Mouse (Mus musculus): Measurements from ENCODE around the gene Rfc5. TPM values are rescaled to one million over a fixed set of nuclear protein-coding genes. Genes with fewer than 3 reads are reported as not detected.
"Not testable (repeated sequence)": the region's sequence is repeated elsewhere in the genome, so short reads cannot be mapped to it uniquely, and the experiment has no call there.

The Rfc5 gene
- polyA plus RNA-seq, 1 experiment from 2014 or later, result 75.9 TPM

GRCm38 (mm10) chr5:117404671-117405070 is 15.8 kb upstream of the Rfc5 start:
- not testable (repeated sequence) for ATAC-seq (ENCODE audit: insufficient read depth, low FRiP score); H3K27me3 ChIP-seq (ENCODE audit: control insufficient read depth, insufficient read depth, low read length); H3K9me3 ChIP-seq (replicated peaks; ENCODE audit: control insufficient read depth, low read length); H3K4me3 ChIP-seq (replicated peaks; ENCODE audit: low read length); H3K36me3 ChIP-seq (ENCODE audit: control insufficient read depth, insufficient read depth, low read length); H3K9ac ChIP-seq (ENCODE audit: low read length); H3K4me1 ChIP-seq (ENCODE audit: control insufficient read depth, insufficient read depth, low read length); H3K4me2 ChIP-seq (ENCODE audit: low read depth, low read length); H3K27ac ChIP-seq (ENCODE audit: low read length)
- WGBS, result 74% methylated on average over 2 of the region's 2 CpGs

GRCm38 (mm10) chr5:117403609-117404008 is 14.8 kb upstream of the Rfc5 start:
- WGBS, result 73% methylated on average over 8 of the region's 8 CpGs
- H3K4me2 ChIP-seq (ENCODE audit: low read depth, low read length), result no peak overlapping the region
- no peak overlapping the region for H3K9ac ChIP-seq (ENCODE audit: low read length)
- H3K36me3 ChIP-seq (ENCODE audit: control insufficient read depth, insufficient read depth, low read length), result no peaks in the 10 kb centered on the region
- no peak overlapping the region for H3K4me3 ChIP-seq (replicated peaks; ENCODE audit: low read length)
- no peak for ATAC-seq (ENCODE audit: insufficient read depth, low FRiP score)
- no peaks in the 10 kb centered on the region for H3K4me1 ChIP-seq (ENCODE audit: control insufficient read depth, insufficient read depth, low read length)
- H3K27ac ChIP-seq (ENCODE audit: low read length), result no peak overlapping the region
- H3K27me3 ChIP-seq (ENCODE audit: control insufficient read depth, insufficient read depth, low read length), result no peaks in the 10 kb centered on the region
- H3K9me3 ChIP-seq (replicated peaks; ENCODE audit: control insufficient read depth, low read length), result no peaks in the 10 kb centered on the region

GRCm38 (mm10) chr5:117399281-117399680 is 10.4 kb upstream of the Rfc5 start:
- Histone ChIP-seq H3K27me3 (ENCODE audit: control insufficient read depth, insufficient read depth, low read length) (no peaks in the 10 kb centered on the region), H3K27ac (ENCODE audit: low read length) (no peak overlapping the region), H3K4me1 (ENCODE audit: control insufficient read depth, insufficient read depth, low read length) (0 out of 2 replicates have a peak, but pooled peaks cover 3% of the 10 kb centered on the region), H3K4me2 (ENCODE audit: low read depth, low read length) (no peak overlapping the region), H3K9ac (ENCODE audit: low read length) (no peak overlapping the region), H3K4me3 (replicated peaks; ENCODE audit: low read length) (no peak overlapping the region), H3K36me3 (ENCODE audit: control insufficient read depth, insufficient read depth, low read length) (no peaks in the 10 kb centered on the region), H3K9me3 (replicated peaks; ENCODE audit: control insufficient read depth, low read length) (no peaks in the 10 kb centered on the region)
- no peak for ATAC-seq (ENCODE audit: insufficient read depth, low FRiP score)
- 76% methylated on average over 9 of the region's 9 CpGs for WGBS

- H3K9me3 ChIP-seq (replicated peaks; ENCODE audit: control insufficient read depth, low read length), result no peaks in the 10 kb centered on the region
- H3K4me2 ChIP-seq (ENCODE audit: low read depth, low read length), result no peak overlapping the region
- H3K9ac ChIP-seq (ENCODE audit: low read length), result no peak overlapping the region
- 37% methylated on average over 4 of the region's 5 CpGs for WGBS
- ATAC-seq (ENCODE audit: insufficient read depth, low FRiP score), result peak; percentile 86; the same call in 1 of the 2 replicates
- no peak overlapping the region for H3K4me3 ChIP-seq (replicated peaks; ENCODE audit: low read length)
- H3K4me1 ChIP-seq (ENCODE audit: control insufficient read depth, insufficient read depth, low read length), result 0 out of 2 replicates have a peak, but pooled peaks cover 3% of the 10 kb centered on the region
- H3K36me3 ChIP-seq (ENCODE audit: control insufficient read depth, insufficient read depth, low read length), result no peaks in the 10 kb centered on the region
- peak overlapping the region; percentile 41; the same call in 1 of the 2 replicates for H3K27ac ChIP-seq (ENCODE audit: low read length)
- no peaks in the 10 kb centered on the region for H3K27me3 ChIP-seq (ENCODE audit: control insufficient read depth, insufficient read depth, low read length)
Measured at GRCm38 (mm10) chr5:117398007-117398550, 9.2 kb upstream of the Rfc5 start.

GRCm38 (mm10) chr5:117397371-117397770 is 8.5 kb upstream of the Rfc5 start:
- Histone ChIP-seq H3K4me2 (ENCODE audit: low read depth, low read length) (no peak overlapping the region), H3K27me3 (ENCODE audit: control insufficient read depth, insufficient read depth, low read length) (no peaks in the 10 kb centered on the region), H3K9me3 (replicated peaks; ENCODE audit: control insufficient read depth, low read length) (no peaks in the 10 kb centered on the region), H3K36me3 (ENCODE audit: control insufficient read depth, insufficient read depth, low read length) (no peaks in the 10 kb centered on the region), H3K27ac (ENCODE audit: low read length) (no peak overlapping the region), H3K4me1 (ENCODE audit: control insufficient read depth, insufficient read depth, low read length) (0 out of 2 replicates have a peak, but pooled peaks cover 3% of the 10 kb centered on the region), H3K4me3 (replicated peaks; ENCODE audit: low read length) (no peak overlapping the region), H3K9ac (ENCODE audit: low read length) (no peak overlapping the region)
- no peak for ATAC-seq (ENCODE audit: insufficient read depth, low FRiP score)
- 65% methylated on average over 6 of the region's 6 CpGs for WGBS

GRCm38 (mm10) chr5:117396596-117397014 is 7.8 kb upstream of the Rfc5 start:
- no peak overlapping the region for H3K4me3 ChIP-seq (replicated peaks; ENCODE audit: low read length)
- no peak overlapping the region for H3K4me2 ChIP-seq (ENCODE audit: low read depth, low read length)
- no peaks in the 10 kb centered on the region for H3K36me3 ChIP-seq (ENCODE audit: control insufficient read depth, insufficient read depth, low read length)
- no peak overlapping the region for H3K27ac ChIP-seq (ENCODE audit: low read length)
- 62% methylated on average over 6 of the region's 6 CpGs for WGBS
- H3K9ac ChIP-seq (ENCODE audit: low read length), result no peak overlapping the region
- no peaks in the 10 kb centered on the region; the same call in 1 of the 2 replicates for H3K9me3 ChIP-seq (replicated peaks; ENCODE audit: control insufficient read depth, low read length)
- 0 out of 2 replicates have a peak, but pooled peaks cover 3% of the 10 kb centered on the region for H3K4me1 ChIP-seq (ENCODE audit: control insufficient read depth, insufficient read depth, low read length)
- no peak for ATAC-seq (ENCODE audit: insufficient read depth, low FRiP score)
- no peaks in the 10 kb centered on the region for H3K27me3 ChIP-seq (ENCODE audit: control insufficient read depth, insufficient read depth, low read length)

- H3K9me3 ChIP-seq (replicated peaks; ENCODE audit: control insufficient read depth, low read length), result no peaks in the 10 kb centered on the region; the same call in 1 of the 2 replicates
- no peaks in the 10 kb centered on the region for H3K27me3 ChIP-seq (ENCODE audit: control insufficient read depth, insufficient read depth, low read length)
- no peaks in the 10 kb centered on the region for H3K36me3 ChIP-seq (ENCODE audit: control insufficient read depth, insufficient read depth, low read length)
- 0 out of 2 replicates have a peak, but pooled peaks cover 3% of the 10 kb centered on the region for H3K4me1 ChIP-seq (ENCODE audit: control insufficient read depth, insufficient read depth, low read length)
- H3K9ac ChIP-seq (ENCODE audit: low read length), result no peak overlapping the region
- ATAC-seq (ENCODE audit: insufficient read depth, low FRiP score), result no peak
- H3K4me2 ChIP-seq (ENCODE audit: low read depth, low read length), result no peak overlapping the region
- 89% methylated on average over 5 of the region's 5 CpGs for WGBS
- H3K4me3 ChIP-seq (replicated peaks; ENCODE audit: low read length), result no peak overlapping the region
- no peak overlapping the region for H3K27ac ChIP-seq (ENCODE audit: low read length)
Measured at GRCm38 (mm10) chr5:117395834-117396233, 7.0 kb upstream of the Rfc5 start.

GRCm38 (mm10) chr5:117390895-117391294 is 2.0 kb upstream of the Rfc5 start:
- no peak overlapping the region for H3K4me3 ChIP-seq (replicated peaks; ENCODE audit: low read length)
- no peaks in the 10 kb centered on the region; the same call in 1 of the 2 replicates for H3K9me3 ChIP-seq (replicated peaks; ENCODE audit: control insufficient read depth, low read length)
- H3K4me1 ChIP-seq (ENCODE audit: control insufficient read depth, insufficient read depth, low read length), result peaks cover 9% of the 10 kb centered on the region
- ATAC-seq (ENCODE audit: insufficient read depth, low FRiP score), result no peak
- H3K27me3 ChIP-seq (ENCODE audit: control insufficient read depth, insufficient read depth, low read length), result no peaks in the 10 kb centered on the region
- no peak overlapping the region for H3K9ac ChIP-seq (ENCODE audit: low read length)
- H3K27ac ChIP-seq (ENCODE audit: low read length), result no peak overlapping the region
- no peaks in the 10 kb centered on the region for H3K36me3 ChIP-seq (ENCODE audit: control insufficient read depth, insufficient read depth, low read length)
- H3K4me2 ChIP-seq (ENCODE audit: low read depth, low read length), result no peak overlapping the region
- 85% methylated on average over 1 of the region's 1 CpGs for WGBS

- Histone ChIP-seq H3K9me3 (replicated peaks; ENCODE audit: control insufficient read depth, low read length) (no peaks in the 10 kb centered on the region; the same call in 1 of the 2 replicates), H3K4me2 (ENCODE audit: low read depth, low read length) (peak overlapping the region; percentile 71), H3K4me1 (ENCODE audit: control insufficient read depth, insufficient read depth, low read length) (peaks cover 9% of the 10 kb centered on the region), H3K27me3 (ENCODE audit: control insufficient read depth, insufficient read depth, low read length) (no peaks in the 10 kb centered on the region), H3K27ac (ENCODE audit: low read length) (peak overlapping the region; percentile 40), H3K36me3 (ENCODE audit: control insufficient read depth, insufficient read depth, low read length) (no peaks in the 10 kb centered on the region; the same call in 1 of the 2 replicates), H3K4me3 (replicated peaks; ENCODE audit: low read length) (peak overlapping the region; percentile 70), H3K9ac (ENCODE audit: low read length) (peak overlapping the region; percentile 87)
- peak; percentile 55 for ATAC-seq (ENCODE audit: insufficient read depth, low FRiP score)
- 7% methylated on average over 16 of the region's 16 CpGs for WGBS
Measured at GRCm38 (mm10) chr5:117388296-117388751, 523 bp downstream of the Rfc5 start.
